Mouse (Mus musculus): ENCODE data around the gene Spsb3. TPM values are rescaled to one million over a fixed set of nuclear protein-coding genes. Genes with fewer than 3 reads are reported as not detected.

The Spsb3 gene
- polyA plus RNA-seq, 1 experiment = 161 TPM

DNA sequence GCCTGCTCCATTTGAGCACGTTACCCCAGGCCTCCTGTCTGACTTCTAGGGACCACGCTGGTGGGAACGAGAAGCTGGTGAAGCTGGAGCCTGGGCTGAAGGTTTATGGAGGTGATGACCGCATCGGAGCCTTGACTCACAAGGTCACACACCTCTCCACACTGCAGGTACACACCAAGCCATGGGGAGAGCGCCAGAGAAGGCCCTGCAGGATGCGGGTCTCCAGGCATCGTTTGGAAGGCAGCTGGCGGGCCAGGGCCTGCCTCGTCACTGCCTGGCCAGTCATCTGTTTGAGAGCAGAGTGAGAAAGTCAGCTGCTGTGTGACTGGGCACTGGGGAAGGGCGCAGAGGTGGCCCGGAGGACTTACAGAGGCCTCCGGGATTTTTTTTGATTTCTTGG is 29.9 kb upstream of the Spsb3 start:
- H3K4me1 ChIP-seq (ENCODE audit: control insufficient read depth, insufficient read depth, low read length) = no peaks in the 10 kb centered on the region; the same call in 1 of the 2 replicates
- H3K36me3 ChIP-seq (ENCODE audit: control insufficient read depth, insufficient read depth, low read length) = peaks cover 3% of the 10 kb centered on the region; the same call in 1 of the 2 replicates
- TF ChIP-seq CTCF (IDR thresholded peaks at IDR 0.05; ENCODE audit: control insufficient read depth, insufficient read depth, insufficient replicate concordance, low read depth, low read length) (no peak), POLR2A (IDR thresholded peaks at IDR 0.05; ENCODE audit: control insufficient read depth, low read depth, low read length) (no peak)
- no peaks in the 10 kb centered on the region for H3K27me3 ChIP-seq (ENCODE audit: control insufficient read depth, insufficient read depth, low read length)
- H3K4me3 ChIP-seq (ENCODE audit: control insufficient read depth, low read depth, low read length) = no peak overlapping the region
- H3K27ac ChIP-seq (ENCODE audit: control insufficient read depth, insufficient read depth, low read depth, low read length) = no peak overlapping the region

- Histone ChIP-seq H3K27me3 (ENCODE audit: control insufficient read depth, insufficient read depth, low read length) (no peaks in the 10 kb centered on the region), H3K4me3 (ENCODE audit: control insufficient read depth, low read depth, low read length) (no peak overlapping the region), H3K36me3 (ENCODE audit: control insufficient read depth, insufficient read depth, low read length) (peaks cover 3% of the 10 kb centered on the region; the same call in 1 of the 2 replicates), H3K4me1 (ENCODE audit: control insufficient read depth, insufficient read depth, low read length) (no peaks in the 10 kb centered on the region), H3K27ac (ENCODE audit: control insufficient read depth, insufficient read depth, low read depth, low read length) (no peak overlapping the region)
- TF ChIP-seq CTCF (IDR thresholded peaks at IDR 0.05; ENCODE audit: control insufficient read depth, insufficient read depth, insufficient replicate concordance, low read depth, low read length) (no peak), POLR2A (IDR thresholded peaks at IDR 0.05; ENCODE audit: control insufficient read depth, low read depth, low read length) (no peak)
Measured at GRCm38 (mm10) chr17:24857831-24858470, 28.5 kb upstream of the Spsb3 start.

DNA sequence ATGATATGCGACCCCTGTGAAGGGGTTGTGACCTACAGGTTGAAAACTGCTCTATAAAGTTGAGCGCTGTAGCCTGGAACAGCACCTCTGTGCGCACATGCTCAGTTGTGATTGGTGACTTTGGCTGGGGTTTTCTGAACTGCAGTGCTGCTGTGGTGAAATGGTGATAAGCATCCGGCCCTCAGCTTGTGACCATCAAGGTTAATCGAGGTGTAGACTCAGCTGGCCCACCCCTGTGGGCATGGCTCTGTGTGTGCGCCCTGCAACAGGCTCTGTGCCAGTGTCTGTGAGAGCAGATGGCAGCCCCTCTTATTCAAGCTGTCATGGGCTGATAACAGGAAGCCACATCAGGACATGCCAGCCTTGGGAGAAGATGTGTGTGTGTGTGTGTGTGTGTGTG is 27.5 kb upstream of the Spsb3 start:
- no peaks in the 10 kb centered on the region for H3K27me3 ChIP-seq (ENCODE audit: control insufficient read depth, insufficient read depth, low read length)
- H3K36me3 ChIP-seq (ENCODE audit: control insufficient read depth, insufficient read depth, low read length) = peaks cover 1% of the 10 kb centered on the region; the same call in 1 of the 2 replicates
- H3K4me3 ChIP-seq (ENCODE audit: control insufficient read depth, low read depth, low read length) = no peak overlapping the region
- TF ChIP-seq CTCF (IDR thresholded peaks at IDR 0.05; ENCODE audit: control insufficient read depth, insufficient read depth, insufficient replicate concordance, low read depth, low read length) (no peak), POLR2A (IDR thresholded peaks at IDR 0.05; ENCODE audit: control insufficient read depth, low read depth, low read length) (no peak)
- H3K27ac ChIP-seq (ENCODE audit: control insufficient read depth, insufficient read depth, low read depth, low read length) = no peak overlapping the region
- no peaks in the 10 kb centered on the region for H3K4me1 ChIP-seq (ENCODE audit: control insufficient read depth, insufficient read depth, low read length)

- Histone ChIP-seq H3K27ac (ENCODE audit: control insufficient read depth, insufficient read depth, low read depth, low read length) (no peak overlapping the region), H3K4me1 (ENCODE audit: control insufficient read depth, insufficient read depth, low read length) (no peaks in the 10 kb centered on the region), H3K36me3 (ENCODE audit: control insufficient read depth, insufficient read depth, low read length) (peaks cover 1% of the 10 kb centered on the region; the same call in 1 of the 2 replicates), H3K4me3 (ENCODE audit: control insufficient read depth, low read depth, low read length) (no peak overlapping the region), H3K27me3 (ENCODE audit: control insufficient read depth, insufficient read depth, low read length) (no peaks in the 10 kb centered on the region)
- TF ChIP-seq CTCF (IDR thresholded peaks at IDR 0.05; ENCODE audit: control insufficient read depth, insufficient read depth, insufficient replicate concordance, low read depth, low read length) (no peak), POLR2A (IDR thresholded peaks at IDR 0.05; ENCODE audit: control insufficient read depth, low read depth, low read length) (0 out of 2 replicates have a peak, but pooled peaks have one; percentile 8)
Measured at GRCm38 (mm10) chr17:24860076-24860475, 26.4 kb upstream of the Spsb3 start.

DNA sequence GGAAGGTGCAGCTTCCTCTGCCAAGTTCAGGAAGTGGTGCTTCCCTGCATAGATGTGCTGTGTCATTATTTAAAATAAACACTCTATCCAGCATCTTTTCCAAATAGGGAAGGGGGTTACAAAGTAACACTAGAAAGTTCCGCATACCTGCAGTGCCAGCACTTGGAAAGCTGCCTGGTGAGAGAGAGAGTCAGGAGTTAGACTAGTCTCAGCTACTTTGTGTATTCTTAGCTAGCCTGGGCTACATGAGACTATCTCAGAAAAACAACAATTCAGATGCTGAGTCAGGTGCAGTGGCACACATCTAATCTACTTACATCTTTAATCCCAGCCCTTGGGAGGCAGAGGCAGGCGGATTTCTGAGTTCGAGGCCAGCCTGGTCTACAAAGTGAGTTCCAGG is 24.7 kb upstream of the Spsb3 start:
- no peaks in the 10 kb centered on the region; the same call in 1 of the 2 replicates for H3K36me3 ChIP-seq (ENCODE audit: control insufficient read depth, insufficient read depth, low read length)
- H3K27ac ChIP-seq (ENCODE audit: control insufficient read depth, insufficient read depth, low read depth, low read length) = no peak overlapping the region
- TF ChIP-seq POLR2A (IDR thresholded peaks at IDR 0.05; ENCODE audit: control insufficient read depth, low read depth, low read length) (no peak), CTCF (IDR thresholded peaks at IDR 0.05; ENCODE audit: control insufficient read depth, insufficient read depth, insufficient replicate concordance, low read depth, low read length) (no peak)
- no peak overlapping the region for H3K4me3 ChIP-seq (ENCODE audit: control insufficient read depth, low read depth, low read length)
- no peaks in the 10 kb centered on the region for H3K4me1 ChIP-seq (ENCODE audit: control insufficient read depth, insufficient read depth, low read length)
- no peaks in the 10 kb centered on the region for H3K27me3 ChIP-seq (ENCODE audit: control insufficient read depth, insufficient read depth, low read length)

GRCm38 (mm10) chr17:24865776-24866175 is 20.7 kb upstream of the Spsb3 start, which contains the start of gene Igfals:
TSS of gene Igfals (plus strand) at chr17:24865997.
- no peaks in the 10 kb centered on the region; the same call in 1 of the 2 replicates for H3K36me3 ChIP-seq (ENCODE audit: control insufficient read depth, insufficient read depth, low read length)
- no peak for TF ChIP-seq POLR2A (IDR thresholded peaks at IDR 0.05; ENCODE audit: control insufficient read depth, low read depth, low read length)
- no peak for TF ChIP-seq CTCF (IDR thresholded peaks at IDR 0.05; ENCODE audit: control insufficient read depth, insufficient read depth, insufficient replicate concordance, low read depth, low read length)
- H3K27ac ChIP-seq (ENCODE audit: control insufficient read depth, insufficient read depth, low read depth, low read length) = no peak within 1 kb of the TSS
- no peaks in the 10 kb centered on the region for H3K4me1 ChIP-seq (ENCODE audit: control insufficient read depth, insufficient read depth, low read length)
- no peak within 1 kb of the TSS for H3K4me3 ChIP-seq (ENCODE audit: control insufficient read depth, low read depth, low read length)
- H3K27me3 ChIP-seq (ENCODE audit: control insufficient read depth, insufficient read depth, low read length) = no peaks in the 10 kb centered on the region

DNA sequence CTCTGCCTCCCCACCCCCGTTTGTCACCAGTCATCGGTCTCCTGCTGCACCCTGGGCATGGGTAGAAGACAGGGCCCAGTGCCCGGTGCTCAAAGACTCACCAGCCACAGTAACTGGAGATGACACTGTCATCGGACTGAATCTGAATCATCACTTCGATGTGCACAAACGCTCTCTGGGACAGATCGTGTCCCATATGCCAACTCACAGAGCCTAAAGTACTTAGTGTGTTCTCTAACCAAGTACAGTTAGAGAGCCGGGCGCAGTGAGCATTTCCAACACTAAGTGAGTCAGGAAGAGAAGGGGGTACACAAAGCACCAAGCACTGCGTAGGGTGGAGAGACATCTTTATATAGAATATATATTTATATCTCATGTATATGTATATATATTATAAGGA is 18.5 kb upstream of the Spsb3 start:
- TF ChIP-seq CTCF (IDR thresholded peaks at IDR 0.05; ENCODE audit: control insufficient read depth, insufficient read depth, insufficient replicate concordance, low read depth, low read length) (no peak), POLR2A (IDR thresholded peaks at IDR 0.05; ENCODE audit: control insufficient read depth, low read depth, low read length) (no peak)

More for the DNA sequence above, 18.5 kb upstream of the Spsb3 start:
- Histone ChIP-seq H3K4me3 (ENCODE audit: control insufficient read depth, low read depth, low read length) (no peak overlapping the region), H3K27me3 (ENCODE audit: control insufficient read depth, insufficient read depth, low read length) (no peaks in the 10 kb centered on the region), H3K4me1 (ENCODE audit: control insufficient read depth, insufficient read depth, low read length) (no peaks in the 10 kb centered on the region; the same call in 1 of the 2 replicates), H3K27ac (ENCODE audit: control insufficient read depth, insufficient read depth, low read depth, low read length) (no peak overlapping the region), H3K36me3 (ENCODE audit: control insufficient read depth, insufficient read depth, low read length) (no peaks in the 10 kb centered on the region; the same call in 1 of the 2 replicates)

Data from testis, adult 2 months (tissue).